Comparison of ENCODE assay signal across 19 mouse cellular contexts in the genomic region with DNA sequence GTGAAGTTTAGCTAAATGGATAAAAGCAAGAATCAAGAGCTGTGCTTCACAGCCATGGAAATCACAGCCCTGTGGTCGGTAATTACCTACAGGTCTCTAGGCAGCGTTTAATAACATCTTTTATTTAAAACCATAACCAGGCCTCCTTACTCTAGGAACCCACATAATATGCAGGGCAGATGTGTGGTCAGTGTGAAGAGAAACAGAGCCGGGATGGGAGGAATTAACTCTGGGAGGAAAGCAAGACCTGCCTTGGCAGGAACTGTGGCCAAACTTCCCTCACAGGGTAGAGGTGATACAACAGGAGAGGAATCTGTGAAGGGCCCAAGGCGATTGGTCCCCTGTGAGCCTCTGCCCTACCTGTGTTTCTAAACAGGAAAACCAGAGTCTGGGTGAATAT.
A peak's percentile ranks its signal among the peaks of the same experiment; 100 is the strongest.
DNase-seq lines count a peak whose midpoint lies in the region; ATAC-seq and TF ChIP-seq lines count a peak whose summit lies in the region.
"Had no signal": no experiment of that assay in that cellular context is flagged by ENCODE, and none has a peak within 500 bp of the region (broad histone marks: within the 10 kb centered on the region; RNA-seq: fewer than 3 reads in every experiment).

No protein-coding gene starts in this region.

- H3K4me1 ChIP-seq in hindbrain, embryonic 11.5 days (replicated peaks; ENCODE audit: control insufficient read depth, insufficient read depth, low read length) = peaks cover 22% of the 10 kb centered on the region
- peaks cover 43% of the 10 kb centered on the region for H3K4me1 ChIP-seq in hindbrain, postnatal 0 days (ENCODE audit: insufficient read depth, low read length)
- no peaks in the 10 kb centered on the region for H3K4me1 ChIP-seq in embryonic facial prominence, embryonic 11.5 days (ENCODE audit: control insufficient read depth, insufficient read depth, low read length)
- H3K4me1 ChIP-seq in limb, embryonic 10.5 days = peaks cover 29% of the 10 kb centered on the region

- 89% methylated on average over 4 of the region's 4 CpGs for WGBS in hindbrain, embryonic 11.5 days
- 73% methylated on average over 4 of the region's 4 CpGs for WGBS in hindbrain, postnatal 0 days
- 63% methylated on average over 4 of the region's 4 CpGs for WGBS in embryonic facial prominence, embryonic 11.5 days
- 80% methylated on average over 4 of the region's 4 CpGs for WGBS in limb, embryonic 10.5 days

- no peak overlapping the region for H3K4me3 ChIP-seq in hindbrain, embryonic 11.5 days (ENCODE audit: low read depth, low read length)
- H3K4me3 ChIP-seq in hindbrain, postnatal 0 days (ENCODE audit: low read length) = no peak overlapping the region
- H3K4me3 ChIP-seq in embryonic facial prominence, embryonic 11.5 days (ENCODE audit: low read depth, low read length) = no peak overlapping the region
- no peak overlapping the region for H3K4me3 ChIP-seq in limb, embryonic 10.5 days
- H3K4me3 ChIP-seq: heart, embryonic 12.5 days; lung, embryonic 15.5 days had no signal

- no peak overlapping the region for H3K4me2 ChIP-seq in hindbrain, embryonic 11.5 days (replicated peaks; ENCODE audit: low read depth, low read length)
- no peak overlapping the region for H3K4me2 ChIP-seq in hindbrain, postnatal 0 days (ENCODE audit: low read depth, low read length)
- H3K4me2 ChIP-seq in embryonic facial prominence, embryonic 11.5 days (ENCODE audit: low read depth, low read length) = no peak overlapping the region
- H3K4me2 ChIP-seq: heart, embryonic 12.5 days; lung, embryonic 15.5 days had no signal

- no peaks in the 10 kb centered on the region for H3K36me3 ChIP-seq in hindbrain, embryonic 11.5 days (ENCODE audit: control insufficient read depth, insufficient read depth, low read length)
- no peaks in the 10 kb centered on the region for H3K36me3 ChIP-seq in hindbrain, postnatal 0 days (ENCODE audit: insufficient read depth, low read length)
- H3K36me3 ChIP-seq in embryonic facial prominence, embryonic 11.5 days (replicated peaks; ENCODE audit: control insufficient read depth, insufficient read depth, low read depth, low read length) = no peaks in the 10 kb centered on the region
- H3K36me3 ChIP-seq in limb, embryonic 10.5 days = no peaks in the 10 kb centered on the region
- H3K36me3 ChIP-seq: lung, embryonic 15.5 days had no signal

- no peak for TF ChIP-seq CTCF in hindbrain, postnatal 0 days (IDR thresholded peaks at IDR 0.05; ENCODE audit: low read depth)

- no peaks in the 10 kb centered on the region for H3K9me3 ChIP-seq in hindbrain, embryonic 11.5 days (ENCODE audit: control insufficient read depth, low read length)
- H3K9me3 ChIP-seq in hindbrain, postnatal 0 days (ENCODE audit: low read length) = no peaks in the 10 kb centered on the region
- no peaks in the 10 kb centered on the region for H3K9me3 ChIP-seq in embryonic facial prominence, embryonic 11.5 days (replicated peaks; ENCODE audit: control insufficient read depth, low read length)
- H3K9me3 ChIP-seq in limb, embryonic 10.5 days (replicated peaks) = no peaks in the 10 kb centered on the region
- H3K9me3 ChIP-seq: heart, embryonic 12.5 days; lung, embryonic 15.5 days had no signal

- no peak overlapping the region for H3K9ac ChIP-seq in hindbrain, embryonic 11.5 days (ENCODE audit: low read depth, low read length)
- H3K9ac ChIP-seq in hindbrain, postnatal 0 days (replicated peaks; ENCODE audit: low read length) = no peak overlapping the region
- no peak overlapping the region for H3K9ac ChIP-seq in embryonic facial prominence, embryonic 11.5 days (replicated peaks; ENCODE audit: low read length)
- H3K9ac ChIP-seq: heart, embryonic 12.5 days; liver, embryonic 14.5 days; lung, embryonic 15.5 days had no signal

- no peak for DNase-seq in hindbrain, embryonic 11.5 days (ENCODE audit: low spot score)
- DNase-seq in hindbrain, postnatal 0 days (ENCODE audit: low spot score) = no peak
- peak; percentile 60 for DNase-seq in MN1 (ENCODE audit: low spot score)
- peak; percentile 40 for DNase-seq in embryonic facial prominence, embryonic 11.5 days (ENCODE audit: low spot score)
- no peak for DNase-seq in limb, embryonic 10.5 days (ENCODE audit: low spot score)
- no peak for DNase-seq in frontal cortex, postnatal 36 days (ENCODE audit: low spot score in 2 of 2)
- DNase-seq: cerebellum, adult 9-10 months; gastrocnemius, postnatal 10 days; heart, adult 11 months; heart, postnatal 14 days; kidney, adult 18-20 months; layer of hippocampus, postnatal 36 days; retina, postnatal 1 day had no signal

- H3K27me3 ChIP-seq in hindbrain, embryonic 11.5 days (ENCODE audit: control insufficient read depth, insufficient read depth, low read length) = no peaks in the 10 kb centered on the region
- no peaks in the 10 kb centered on the region for H3K27me3 ChIP-seq in hindbrain, postnatal 0 days (ENCODE audit: insufficient read depth, low read length)
- H3K27me3 ChIP-seq in embryonic facial prominence, embryonic 11.5 days (ENCODE audit: control insufficient read depth, insufficient read depth, low read length) = no peaks in the 10 kb centered on the region
- no peaks in the 10 kb centered on the region for H3K27me3 ChIP-seq in limb, embryonic 10.5 days (ENCODE audit: low read depth, poor library complexity, severe bottlenecking)
- H3K27me3 ChIP-seq: heart, embryonic 12.5 days; lung, embryonic 15.5 days had no signal

- ATAC-seq in hindbrain, embryonic 11.5 days (ENCODE audit: low FRiP score) = no peak
- ATAC-seq in hindbrain, postnatal 0 days = no peak
- ATAC-seq in embryonic facial prominence, embryonic 11.5 days (replicated peaks; ENCODE audit: insufficient number of reproducible peaks, low FRiP score, low TSS enrichment, low read depth) = no peak
- no peak for ATAC-seq in erythroid progenitor cell, adult 5-6 weeks (replicated peaks; ENCODE audit: low FRiP score, poor library complexity, severe bottlenecking)

- H3K27ac ChIP-seq in hindbrain, embryonic 11.5 days (ENCODE audit: low read depth, low read length) = 0 out of 2 replicates have a peak overlapping the region, but pooled peaks have one; percentile 73
- no peak overlapping the region for H3K27ac ChIP-seq in hindbrain, postnatal 0 days
- H3K27ac ChIP-seq in embryonic facial prominence, embryonic 11.5 days (replicated peaks; ENCODE audit: low read depth, low read length) = no peak overlapping the region
- peak overlapping the region; percentile 36; the same call in 1 of the 2 replicates for H3K27ac ChIP-seq in limb, embryonic 10.5 days
- H3K27ac ChIP-seq: kidney, postnatal 0 days; liver, embryonic 14.5 days; lung, embryonic 15.5 days; macrophage had no signal

Comparison
In these comparisons a context has a peak if more than half of its experiments do, and no peak if none do; other contexts are left out.
1. H3K27ac ChIP-seq: peak in hindbrain, embryonic 11.5 days (single experiment) and limb, embryonic 10.5 days (single experiment); none in hindbrain, postnatal 0 days (single experiment) and embryonic facial prominence, embryonic 11.5 days (single experiment).
2. DNase-seq: peak in MN1 (single experiment) and embryonic facial prominence, embryonic 11.5 days (single experiment); none in hindbrain, embryonic 11.5 days (single experiment), hindbrain, postnatal 0 days (single experiment), limb, embryonic 10.5 days (single experiment) and frontal cortex, postnatal 36 days (0 of 2).